20 mouse cellular contexts compared by ENCODE assay signal in the genomic region with DNA sequence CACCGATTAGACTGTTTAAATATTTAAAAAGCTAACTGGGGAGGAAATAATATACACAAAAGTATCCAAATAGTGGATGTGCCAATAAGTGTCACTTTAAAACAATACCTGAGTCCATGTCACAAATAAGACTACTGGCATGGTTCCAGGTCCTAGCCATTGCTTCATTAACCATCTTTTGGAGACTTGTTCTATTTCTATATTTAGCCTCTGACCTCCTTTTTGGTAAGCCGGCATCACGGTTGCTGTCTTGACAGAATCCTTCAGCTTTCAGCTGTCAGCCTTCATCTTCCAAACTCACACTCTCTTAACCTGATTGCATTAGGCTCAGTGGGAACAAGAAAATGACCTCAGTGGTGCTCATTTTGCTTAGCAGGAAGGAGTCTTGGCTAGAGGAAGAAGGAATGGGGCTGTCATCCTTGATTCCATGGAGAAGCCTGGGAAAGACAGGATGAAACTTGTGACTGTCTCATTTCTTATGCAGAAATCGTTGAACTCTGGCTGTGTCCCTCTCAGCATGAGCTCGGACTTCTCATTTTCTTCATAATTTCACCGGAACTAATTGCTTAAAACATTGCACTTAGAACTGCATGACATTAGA.
A peak's percentile ranks its signal among the peaks of the same experiment; 100 is the strongest.
DNase-seq lines count a peak whose midpoint lies in the region; ATAC-seq and TF ChIP-seq lines count a peak whose summit lies in the region.
"Had no signal": no experiment of that assay in that cellular context is flagged by ENCODE, and none has a peak within 500 bp of the region (broad histone marks: within the 10 kb centered on the region; RNA-seq: fewer than 3 reads in every experiment).

No protein-coding gene starts in this region.

- no peak overlapping the region for H3K9ac ChIP-seq in hindbrain, postnatal 0 days (replicated peaks; ENCODE audit: low read length)
- H3K9ac ChIP-seq in hindbrain, embryonic 11.5 days (ENCODE audit: low read depth, low read length), result no peak overlapping the region
- H3K9ac ChIP-seq: hindbrain, embryonic 12.5 days; intestine, embryonic 15.5 days; liver, embryonic 14.5 days; neural tube, embryonic 12.5 days had no signal

- H3K4me1 ChIP-seq in hindbrain, postnatal 0 days (ENCODE audit: insufficient read depth, low read length), result no peaks in the 10 kb centered on the region
- H3K4me1 ChIP-seq in hindbrain, embryonic 11.5 days (replicated peaks; ENCODE audit: control insufficient read depth, insufficient read depth, low read length), result no peaks in the 10 kb centered on the region
- H3K4me1 ChIP-seq in limb, embryonic 10.5 days, result peaks cover 57% of the 10 kb centered on the region
- H3K4me1 ChIP-seq: intestine, embryonic 15.5 days; neural tube, embryonic 12.5 days had no signal

- H3K4me3 ChIP-seq in hindbrain, postnatal 0 days (ENCODE audit: low read length), result no peak overlapping the region
- no peak overlapping the region for H3K4me3 ChIP-seq in hindbrain, embryonic 11.5 days (ENCODE audit: low read depth, low read length)
- H3K4me3 ChIP-seq in limb, embryonic 10.5 days, result no peak overlapping the region
- H3K4me3 ChIP-seq: erythroblast, embryonic 14.5 days; hindbrain, embryonic 12.5 days; intestine, embryonic 15.5 days; megakaryocyte, embryonic 14.5 days; neural tube, embryonic 12.5 days had no signal

- WGBS in hindbrain, postnatal 0 days, result 23% methylated on average over 6 of the region's 6 CpGs
- 60% methylated on average over 6 of the region's 6 CpGs for WGBS in hindbrain, embryonic 11.5 days
- WGBS in limb, embryonic 10.5 days, result 54% methylated on average over 6 of the region's 6 CpGs

- no peak for TF ChIP-seq CTCF in hindbrain, postnatal 0 days (IDR thresholded peaks at IDR 0.05; ENCODE audit: low read depth)

- H3K36me3 ChIP-seq in hindbrain, postnatal 0 days (ENCODE audit: insufficient read depth, low read length), result no peaks in the 10 kb centered on the region
- H3K36me3 ChIP-seq in hindbrain, embryonic 11.5 days (ENCODE audit: control insufficient read depth, insufficient read depth, low read length), result no peaks in the 10 kb centered on the region
- no peaks in the 10 kb centered on the region for H3K36me3 ChIP-seq in limb, embryonic 10.5 days
- H3K36me3 ChIP-seq: G1E; hindbrain, embryonic 12.5 days; intestine, embryonic 15.5 days; neural tube, embryonic 12.5 days had no signal

- H3K4me2 ChIP-seq in hindbrain, postnatal 0 days (ENCODE audit: low read depth, low read length), result no peak overlapping the region
- no peak overlapping the region for H3K4me2 ChIP-seq in hindbrain, embryonic 11.5 days (replicated peaks; ENCODE audit: low read depth, low read length)
- H3K4me2 ChIP-seq: hindbrain, embryonic 12.5 days; intestine, embryonic 15.5 days; neural tube, embryonic 12.5 days had no signal

- no peak overlapping the region for H3K27ac ChIP-seq in hindbrain, postnatal 0 days
- H3K27ac ChIP-seq in hindbrain, embryonic 11.5 days (ENCODE audit: low read depth, low read length), result no peak overlapping the region
- H3K27ac ChIP-seq in limb, embryonic 10.5 days, result peak overlapping the region; percentile 75
- H3K27ac ChIP-seq: hindbrain, embryonic 12.5 days; intestine, embryonic 15.5 days; liver, embryonic 14.5 days; neural tube, embryonic 12.5 days had no signal

- DNase-seq in cerebellum, adult 11 months, result peak; percentile 2
- no peak for DNase-seq in cerebellum, postnatal 4 days (ENCODE audit: low spot score in 2 of 2)
- DNase-seq in hindbrain, postnatal 0 days (ENCODE audit: low spot score), result peak; percentile 3
- DNase-seq in hindbrain, embryonic 11.5 days (ENCODE audit: low spot score), result no peak
- DNase-seq in cerebellum, adult 9-11 months, result peak; percentile 14
- no peak for DNase-seq in limb, embryonic 10.5 days (ENCODE audit: low spot score)
- DNase-seq in frontal cortex, postnatal 36 days (ENCODE audit: low spot score in 2 of 2), result no peak
- no peak for DNase-seq in right cerebral cortex, adult 18-20 months
- DNase-seq: adrenal gland, adult 2 months; heart, adult 11 months; right cerebral cortex, postnatal 25 days had no signal

- no peaks in the 10 kb centered on the region for H3K27me3 ChIP-seq in hindbrain, postnatal 0 days (ENCODE audit: insufficient read depth, low read length)
- no peaks in the 10 kb centered on the region for H3K27me3 ChIP-seq in hindbrain, embryonic 11.5 days (ENCODE audit: control insufficient read depth, insufficient read depth, low read length)
- H3K27me3 ChIP-seq in limb, embryonic 10.5 days (ENCODE audit: low read depth, poor library complexity, severe bottlenecking), result no peaks in the 10 kb centered on the region
- H3K27me3 ChIP-seq: hindbrain, embryonic 12.5 days; intestine, embryonic 15.5 days; neural tube, embryonic 12.5 days had no signal

- no peak for ATAC-seq in hindbrain, postnatal 0 days
- no peak for ATAC-seq in hindbrain, embryonic 11.5 days (ENCODE audit: low FRiP score)
- ATAC-seq: CD4-positive, CD25-positive, alpha-beta regulatory T cell, adult 4 months; intestine, embryonic 15.5 days; lung, postnatal 0 days had no signal

- no peaks in the 10 kb centered on the region for H3K9me3 ChIP-seq in hindbrain, postnatal 0 days (ENCODE audit: low read length)
- no peaks in the 10 kb centered on the region for H3K9me3 ChIP-seq in hindbrain, embryonic 11.5 days (ENCODE audit: control insufficient read depth, low read length)
- no peaks in the 10 kb centered on the region for H3K9me3 ChIP-seq in limb, embryonic 10.5 days (replicated peaks)
- H3K9me3 ChIP-seq: G1E; hindbrain, embryonic 12.5 days; intestine, embryonic 15.5 days; megakaryocyte, embryonic 14.5 days; neural tube, embryonic 12.5 days had no signal

Comparison
In these comparisons a context has a peak if more than half of its experiments do, and no peak if none do; other contexts are left out.
1. DNase-seq: peak in cerebellum, adult 11 months (single experiment), hindbrain, postnatal 0 days (single experiment) and cerebellum, adult 9-11 months (single experiment); none in cerebellum, postnatal 4 days (0 of 2), hindbrain, embryonic 11.5 days (single experiment), limb, embryonic 10.5 days (single experiment), frontal cortex, postnatal 36 days (0 of 2) and right cerebral cortex, adult 18-20 months (single experiment).